ENCODE assay signal across 10 mouse cellular contexts in genomic region chr9:13969262-13969661, GRCm38 (mm10).
DNase-seq lines count a peak whose midpoint lies in the region; ATAC-seq and TF ChIP-seq lines count a peak whose summit lies in the region.
"Had no signal": no experiment of that assay in that cellular context is flagged by ENCODE, and none has a peak within 500 bp of the region (broad histone marks: within the 10 kb centered on the region; RNA-seq: fewer than 3 reads in every experiment).

No protein-coding gene starts in this region.

- no peak for TF ChIP-seq POLR2A in limb, embryonic 14.5 days (IDR thresholded peaks at IDR 0.05; ENCODE audit: borderline replicate concordance, extremely low read depth, insufficient read depth, insufficient read length)

- DNase-seq in gastrocnemius, postnatal 14 days, result peak; percentile 12
- DNase-seq in gastrocnemius, postnatal 36 days, result no peak
- DNase-seq in lung, embryonic 14.5 days, result peak; percentile 65
- no peak for DNase-seq in lung, postnatal 25 days (ENCODE audit: low spot score)
- peak; percentile 22 for DNase-seq in fibroblast of lung, adult 2 months (ENCODE audit: low read depth)
- peak; percentile 45 for DNase-seq in limb, embryonic 14.5 days (ENCODE audit: low spot score)
- DNase-seq in thymus, postnatal 4 days, result no peak

- H3K9me3 ChIP-seq in lung, embryonic 14.5 days (ENCODE audit: low read depth, low read length), result no peaks in the 10 kb centered on the region
- no peaks in the 10 kb centered on the region for H3K9me3 ChIP-seq in limb, embryonic 14.5 days (ENCODE audit: control insufficient read depth, low read length)

- no peaks in the 10 kb centered on the region for H3K27me3 ChIP-seq in lung, embryonic 14.5 days (ENCODE audit: insufficient read depth, low read length)
- H3K27me3 ChIP-seq in limb, embryonic 14.5 days (ENCODE audit: control insufficient read depth, insufficient read depth, low read length), result no peaks in the 10 kb centered on the region

- H3K4me3 ChIP-seq in lung, embryonic 14.5 days (ENCODE audit: low read depth, low read length), result no peak overlapping the region
- H3K4me3 ChIP-seq in limb, embryonic 14.5 days (replicated peaks; ENCODE audit: low read length), result no peak overlapping the region
- H3K4me3 ChIP-seq: heart, adult 2 months had no signal

- H3K4me2 ChIP-seq in lung, embryonic 14.5 days, result no peak overlapping the region
- H3K4me2 ChIP-seq in limb, embryonic 14.5 days (replicated peaks; ENCODE audit: low read depth, low read length, severe bottlenecking), result peak overlapping the region; percentile 23; the same call in 1 of the 2 replicates

- TF ChIP-seq CTCF in lung, embryonic 14.5 days (IDR thresholded peaks at IDR 0.05; ENCODE audit: low read depth), result no peak

- no peaks in the 10 kb centered on the region for H3K4me1 ChIP-seq in lung, embryonic 14.5 days (ENCODE audit: insufficient read depth)
- peaks cover 14% of the 10 kb centered on the region for H3K4me1 ChIP-seq in limb, embryonic 14.5 days (ENCODE audit: control insufficient read depth, insufficient read depth, low read length)

- no peaks in the 10 kb centered on the region for H3K36me3 ChIP-seq in lung, embryonic 14.5 days (ENCODE audit: insufficient read depth)
- no peaks in the 10 kb centered on the region for H3K36me3 ChIP-seq in limb, embryonic 14.5 days (ENCODE audit: control insufficient read depth, insufficient read depth, low read length)

- intact Hi-C loops in gastrocnemius, postnatal 14 days (cut with DNase I; ENCODE audit: low total_unique reads), result no loop called here
- intact Hi-C loops in gastrocnemius, postnatal 36 days (cut with DNase I), result no loop called here

- no peak overlapping the region for H3K9ac ChIP-seq in lung, embryonic 14.5 days
- no peak overlapping the region for H3K9ac ChIP-seq in limb, embryonic 14.5 days (ENCODE audit: low read depth, low read length, severe bottlenecking)

- no peak overlapping the region for H3K27ac ChIP-seq in lung, embryonic 14.5 days (ENCODE audit: low read depth)
- peak overlapping the region; percentile 52; the same call in 1 of the 2 replicates for H3K27ac ChIP-seq in limb, embryonic 14.5 days (replicated peaks; ENCODE audit: low read depth, low read length)
- H3K27ac ChIP-seq: heart, adult 2 months; macrophage had no signal

- ATAC-seq in lung, embryonic 14.5 days (ENCODE audit: insufficient read depth), result no peak
- ATAC-seq in limb, embryonic 14.5 days (ENCODE audit: low FRiP score, low read depth), result peak; percentile 53
- no peak for ATAC-seq in megakaryocyte, adult 5-6 weeks (ENCODE audit: poor library complexity, severe bottlenecking)

- 71% methylated on average over 1 of the region's 1 CpGs for WGBS in lung, embryonic 14.5 days
- 32% methylated on average over 1 of the region's 1 CpGs for WGBS in limb, embryonic 14.5 days

Comparison
In these comparisons a context has a peak if more than half of its experiments do, and no peak if none do; other contexts are left out.
1. DNase-seq: peak in gastrocnemius, postnatal 14 days (single experiment), lung, embryonic 14.5 days (single experiment), fibroblast of lung, adult 2 months (single experiment) and limb, embryonic 14.5 days (single experiment); none in gastrocnemius, postnatal 36 days (0 of 2), lung, postnatal 25 days (single experiment) and thymus, postnatal 4 days (single experiment).